Mouse (Mus musculus): ENCODE results near the gene Plcd3. TPM values are rescaled to one million over a fixed set of nuclear protein-coding genes. Genes with fewer than 3 reads are reported as not detected.
A peak's percentile ranks its signal among the peaks of the same experiment; 100 is the strongest.

Gene Plcd3
- polyA plus RNA-seq, 1 experiment from 2014 or later: 3.6 TPM

- H3K4me3 ChIP-seq: peak overlapping the region; percentile 94
- ATAC-seq (ENCODE audit: borderline replicate concordance, extremely low read depth, low FRiP score, low TSS enrichment): no peak
- H3K9me3 ChIP-seq: no peaks in the 10 kb centered on the region
- H3K27ac ChIP-seq: no peak overlapping the region
- WGBS: 82% methylated on average over 3 of the region's 3 CpGs
- peaks cover 34% of the 10 kb centered on the region for H3K4me1 ChIP-seq
- peaks cover 9% of the 10 kb centered on the region; the same call in 1 of the 2 replicates for H3K36me3 ChIP-seq
- no peaks in the 10 kb centered on the region for H3K27me3 ChIP-seq
- peak overlapping the region; percentile 77; the same call in 1 of the 2 replicates for H3K9ac ChIP-seq
- H3K4me2 ChIP-seq: peak overlapping the region; percentile 63
Measured at GRCm38 (mm10) chr11:103026901-103027300, 74.6 kb downstream of the Plcd3 start.

- 94% methylated on average over 3 of the region's 3 CpGs for WGBS
- no peak overlapping the region for H3K4me2 ChIP-seq
- no peak overlapping the region for H3K27ac ChIP-seq
- no peak for ATAC-seq (ENCODE audit: borderline replicate concordance, extremely low read depth, low FRiP score, low TSS enrichment)
- H3K36me3 ChIP-seq: peaks cover 12% of the 10 kb centered on the region; the same call in 1 of the 2 replicates
- no peaks in the 10 kb centered on the region for H3K27me3 ChIP-seq
- H3K9ac ChIP-seq: no peak overlapping the region
- no peak overlapping the region for H3K4me3 ChIP-seq
- H3K9me3 ChIP-seq: no peaks in the 10 kb centered on the region
- peaks cover 13% of the 10 kb centered on the region for H3K4me1 ChIP-seq
Measured at GRCm38 (mm10) chr11:103023974-103024373, 77.5 kb downstream of the Plcd3 start.

- Histone ChIP-seq H3K9ac (no peak overlapping the region), H3K4me1 (peaks cover 12% of the 10 kb centered on the region), H3K36me3 (peaks cover 12% of the 10 kb centered on the region; the same call in 1 of the 2 replicates), H3K9me3 (no peaks in the 10 kb centered on the region), H3K27ac (no peak overlapping the region), H3K4me3 (no peak overlapping the region), H3K27me3 (no peaks in the 10 kb centered on the region), H3K4me2 (no peak overlapping the region)
- 69% methylated on average over 3 of the region's 3 CpGs for WGBS
- no peak for ATAC-seq (ENCODE audit: borderline replicate concordance, extremely low read depth, low FRiP score, low TSS enrichment)
Measured at GRCm38 (mm10) chr11:103020713-103021335, 80.6 kb downstream of the Plcd3 start.

Other genes with a start within 250 kb of the Plcd3 start
- gene Eftud2, start 220.7 kb downstream of the Plcd3 start, polyA plus RNA-seq (2015; fragmentation: Nextera tagmentation; extraction: Ambion mirVana): 207 and 208 TPM in 2 replicates
- 2.7 and 3.2 TPM in 2 replicates for gene Ccdc103, start 220.5 kb downstream of the Plcd3 start, polyA plus RNA-seq (2015; fragmentation: Nextera tagmentation; extraction: Ambion mirVana)
- not detected in 2 replicates for gene Fam187a, start 216.5 kb downstream of the Plcd3 start, polyA plus RNA-seq (2015; fragmentation: Nextera tagmentation; extraction: Ambion mirVana)
- 0.25 and 0.37 TPM in 2 replicates for gene Gfap, start 200.7 kb downstream of the Plcd3 start, polyA plus RNA-seq (2015; fragmentation: Nextera tagmentation; extraction: Ambion mirVana)
- gene Kif18b, start 176.5 kb downstream of the Plcd3 start, polyA plus RNA-seq (2015; fragmentation: Nextera tagmentation; extraction: Ambion mirVana): 13.8 and 15.2 TPM in 2 replicates
- 1.4 and 1.8 TPM in 2 replicates for gene C1ql1, start 155.0 kb downstream of the Plcd3 start, polyA plus RNA-seq (2015; fragmentation: Nextera tagmentation; extraction: Ambion mirVana)
- gene Nmt1, start 73.5 kb downstream of the Plcd3 start, polyA plus RNA-seq (2015; fragmentation: Nextera tagmentation; extraction: Ambion mirVana): 56.8 and 59.9 TPM in 2 replicates
- gene Dcakd, start 73.3 kb downstream of the Plcd3 start, polyA plus RNA-seq (2015; fragmentation: Nextera tagmentation; extraction: Ambion mirVana): 147 and 150 TPM in 2 replicates
- 15.7 and 18.3 TPM in 2 replicates for gene Acbd4, start within 50 bp of the Plcd3 start, polyA plus RNA-seq (2015; fragmentation: Nextera tagmentation; extraction: Ambion mirVana)
- 4.4 and 4.5 TPM in 2 replicates for gene Hexim1, start 14.6 kb upstream of the Plcd3 start, polyA plus RNA-seq (2015; fragmentation: Nextera tagmentation; extraction: Ambion mirVana)
- 8.3 and 9.6 TPM in 2 replicates for gene Hexim2, start 30.8 kb upstream of the Plcd3 start, polyA plus RNA-seq (2015; fragmentation: Nextera tagmentation; extraction: Ambion mirVana)
- 2.7 and 3.7 TPM in 2 replicates for gene Fmnl1, start 69.4 kb upstream of the Plcd3 start, polyA plus RNA-seq (2015; fragmentation: Nextera tagmentation; extraction: Ambion mirVana)
- 0.87 and 1.1 TPM in 2 replicates for gene 1700023F06Rik, start 106.9 kb upstream of the Plcd3 start, polyA plus RNA-seq (2015; fragmentation: Nextera tagmentation; extraction: Ambion mirVana)
- not detected in 2 replicates for gene Spata32, start 116.8 kb upstream of the Plcd3 start, polyA plus RNA-seq (2015; fragmentation: Nextera tagmentation; extraction: Ambion mirVana)
- gene Map3k14, start 165.8 kb upstream of the Plcd3 start, polyA plus RNA-seq (2015; fragmentation: Nextera tagmentation; extraction: Ambion mirVana): 2.8 and 3.5 TPM in 2 replicates